Mouse (Mus musculus) ES-E14 (cell line): ENCODE data around the gene Olfr1177-ps. TPM values are rescaled to one million over a fixed set of nuclear protein-coding genes. Genes with fewer than 3 reads are reported as not detected.

Experiments
- DNase-seq: peaks from one replicate; pipeline ENCODE4 v3.0.0-alpha.2; 2013; ENCODE audit warnings: low read depth, low spot score
- H3K27ac ChIP-seq: 2 replicates; pipeline ENCODE4 v1.5.1; 2012; ENCODE audit warnings: low read depth, mild to moderate bottlenecking, low read length, moderate library complexity, mixed read lengths; ENCODE audit not compliant: poor library complexity, insufficient read depth, severe bottlenecking
- H3K36me3 ChIP-seq: 2 replicates; pipeline ENCODE4 v1.6.1; 2012; ENCODE audit warnings: mild to moderate bottlenecking, low read length, moderate library complexity, mixed read lengths; ENCODE audit not compliant: control insufficient read depth, poor library complexity, insufficient read depth, severe bottlenecking
- H3K4me1 ChIP-seq, 2 experiments: fragments of 150-350 bp in 1 of 2; sonication (generic) in 1 of 2; 2 replicates each; pipeline ENCODE4 v1.6.1; 2012; ENCODE audit warnings: low read length in 2 of 2, mild to moderate bottlenecking in 1 of 2, mixed read lengths in 1 of 2; ENCODE audit not compliant: control insufficient read depth in 2 of 2, insufficient read depth in 2 of 2, poor library complexity in 1 of 2
- H3K4me3 ChIP-seq, 2 experiments: fragments of 150-350 bp in 1 of 2; sonication (generic) in 1 of 2; 2 replicates each; pipeline ENCODE4 v1.5.1; 2012; ENCODE audit warnings: low read length in 2 of 2, low read depth in 1 of 2, mild to moderate bottlenecking in 1 of 2, mixed read lengths in 1 of 2; ENCODE audit not compliant: insufficient read depth in 1 of 2, poor library complexity in 1 of 2, severe bottlenecking in 1 of 2
- H3K9ac ChIP-seq: 2 replicates; pipeline ENCODE4 v1.6.1; 2012; ENCODE audit warnings: low read depth, mild to moderate bottlenecking, low read length, mixed read lengths; ENCODE audit not compliant: poor library complexity, insufficient read depth, severe bottlenecking
- H3K9me3 ChIP-seq: fragments of 150-350 bp; sonication (generic); 2 replicates; pipeline ENCODE4 v1.6.1; 2012; ENCODE audit warnings: low read depth, mild to moderate bottlenecking, low read length; ENCODE audit not compliant: control insufficient read depth, insufficient read depth
- CHD2 ChIP-seq: IDR thresholded peaks from 2 replicates; pipeline ENCODE4 v1.6.1; 2014; ENCODE audit warnings: mild to moderate bottlenecking, low read depth, low read length, inconsistent platforms
- HCFC1 ChIP-seq: IDR thresholded peaks from 2 replicates; pipeline ENCODE4 v1.6.1; 2012; ENCODE audit warnings: low read length, inconsistent platforms, borderline replicate concordance; ENCODE audit not compliant: insufficient read depth
- MAFK ChIP-seq: IDR thresholded peaks from 2 replicates; pipeline ENCODE4 v1.6.1; 2014; ENCODE audit warnings: mild to moderate bottlenecking, low read depth, low read length, inconsistent platforms; ENCODE audit not compliant: insufficient read depth
- ZC3H11A ChIP-seq: IDR thresholded peaks from 2 replicates; pipeline ENCODE4 v1.6.1; 2012; ENCODE audit warnings: low read depth, mild to moderate bottlenecking, inconsistent platforms, low read length, borderline replicate concordance
- ZNF384 ChIP-seq: IDR thresholded peaks from 2 replicates; pipeline ENCODE4 v1.6.1; 2012; ENCODE audit warnings: low read depth, low read length, inconsistent platforms
- in situ Hi-C, 2 experiments: fragments of 600-800 bp; cut with MboI; formaldehyde crosslinking; loops; one replicate each; pipeline ENCODE4 v1.15.1; 2025; ENCODE audit warnings: low sequenced_read_pairs in 2 of 2, inconsistent platforms in 1 of 2; ENCODE audit not compliant: unreplicated experiment in 2 of 2
- total RNA-seq: library from RNA; depleted of rRNA; stranded (reverse); fragments of 300-350 nt; gene quantifications from 2 replicates; pipeline ENCODE4 v1.2.3, GENCODE M21; 2012; rRNA removed

Olfr1177-ps gene
- total RNA-seq, 1 experiment = not detected

DNA sequence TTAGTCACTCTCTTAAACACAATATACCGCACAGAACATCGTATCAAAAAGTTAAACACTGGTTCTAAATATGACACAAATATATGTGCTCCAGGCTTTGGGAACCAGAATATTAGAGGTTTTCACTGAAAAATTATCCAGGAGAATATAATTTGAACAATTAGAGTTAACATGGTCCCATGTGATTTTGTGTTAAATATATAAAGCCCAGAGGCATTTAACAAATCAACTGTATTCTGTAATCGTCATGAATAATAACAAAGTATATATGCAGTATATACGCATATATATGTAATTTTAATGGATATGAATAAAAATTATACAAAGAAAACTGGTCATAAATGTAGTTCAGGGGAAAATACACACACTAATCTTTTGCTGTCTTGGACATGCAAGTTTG, 31.3 kb downstream of the Olfr1177-ps start, which contains the start of gene Olfr1174-ps:
Gene Olfr1174-ps, minus strand, starts transcription at position 101 of the 400 bp plus-strand sequence.
- no peak for DNase-seq
- in situ Hi-C loops = no loop called here
- Histone ChIP-seq H3K9me3 (no peaks in the 10 kb centered on the region), H3K27ac (no peak within 1 kb of the TSS), H3K36me3 (no peaks in the 10 kb centered on the region), H3K4me1 (no peaks in the 10 kb centered on the region), H3K4me3 (no peak within 1 kb of the TSS), H3K9ac (no peak within 1 kb of the TSS)
- TF ChIP-seq ZNF384 = no peak
- no peak for TF ChIP-seq MAFK
- no peak for TF ChIP-seq ZC3H11A
- no peak for TF ChIP-seq HCFC1
- no peak for TF ChIP-seq CHD2

Other genes starting within 250 kb of the Olfr1177-ps start
- not detected in 2 replicates for gene Olfr1166, start 218.2 kb downstream of the Olfr1177-ps start, total RNA-seq
- not detected in 2 replicates for gene Olfr1167, start 191.3 kb downstream of the Olfr1177-ps start, total RNA-seq
- not detected in 2 replicates for gene Olfr1168, start 164.6 kb downstream of the Olfr1177-ps start, total RNA-seq
- gene Olfr1170, start 118.2 kb downstream of the Olfr1177-ps start, total RNA-seq = not detected in 2 replicates
- not detected in 2 replicates for gene Olfr1173, start 66.6 kb downstream of the Olfr1177-ps start, total RNA-seq
- gene Olfr1174-ps, start 31.4 kb downstream of the Olfr1177-ps start, total RNA-seq = not detected in 2 replicates
- gene Olfr1175-ps, start 19.3 kb downstream of the Olfr1177-ps start, total RNA-seq = not detected in 2 replicates
- gene Olfr1176, start 9.8 kb downstream of the Olfr1177-ps start, total RNA-seq = not detected in 2 replicates
- not detected in 2 replicates for gene Olfr1178, start 40.6 kb upstream of the Olfr1177-ps start, total RNA-seq
- gene Olfr1179, start 60.0 kb upstream of the Olfr1177-ps start, total RNA-seq = not detected in 2 replicates
- gene Olfr1180, start 72.7 kb upstream of the Olfr1177-ps start, total RNA-seq = not detected in 2 replicates
- gene Olfr1181, start 79.7 kb upstream of the Olfr1177-ps start, total RNA-seq = not detected in 2 replicates
- gene Gm13757, start 102.6 kb upstream of the Olfr1177-ps start, total RNA-seq = not detected in 2 replicates
- gene Olfr1183, start 108.4 kb upstream of the Olfr1177-ps start, total RNA-seq = not detected in 2 replicates
- gene Olfr1184, start 137.1 kb upstream of the Olfr1177-ps start, total RNA-seq = not detected in 2 replicates
- not detected in 2 replicates for gene Olfr1185-ps1, start 146.8 kb upstream of the Olfr1177-ps start, total RNA-seq
- not detected in 2 replicates for gene Olfr1186, start 172.1 kb upstream of the Olfr1177-ps start, total RNA-seq
- not detected in 2 replicates for gene Olfr1188, start 210.4 kb upstream of the Olfr1177-ps start, total RNA-seq
- not detected in 2 replicates for gene Olfr1189, start 240.0 kb upstream of the Olfr1177-ps start, total RNA-seq